Mouse (Mus musculus) stomach, embryonic 14.5 days (tissue): ENCODE data around the gene Glyctk. TPM values are rescaled to one million over a fixed set of nuclear protein-coding genes. Genes with fewer than 3 reads are reported as not detected.

Experiments
- ATAC-seq: fragments of 200-750 bp; cut with Nextera tagmentation; 2 replicates; pipeline ENCODE4 v1.8.0; 2017; ENCODE audit warnings: low read depth, moderate TSS enrichment; ENCODE audit not compliant: insufficient number of reproducible peaks, insufficient read depth, low FRiP score
- H3K27ac ChIP-seq: fragments of 300-500 bp; sonication (generic); 2 replicates; pipeline ENCODE4 v1.5.1; 2014; ENCODE audit warnings: mild to moderate bottlenecking, low read length, moderate library complexity, mixed read lengths
- H3K27me3 ChIP-seq: fragments of 300-500 bp; sonication (generic); 2 replicates; pipeline ENCODE4 v1.6.1; 2014; ENCODE audit warnings: low read length, control low read depth, mixed read lengths; ENCODE audit not compliant: control insufficient read depth, insufficient read depth
- H3K36me3 ChIP-seq: fragments of 300-500 bp; sonication (generic); 2 replicates; pipeline ENCODE4 v1.6.1; 2014; ENCODE audit warnings: mild to moderate bottlenecking, control low read depth, low read length, moderate library complexity, mixed read lengths; ENCODE audit not compliant: control insufficient read depth, insufficient read depth
- H3K4me1 ChIP-seq: fragments of 300-500 bp; sonication (generic); 2 replicates; pipeline ENCODE4 v1.6.1; 2014; ENCODE audit warnings: low read length, control low read depth, mixed read lengths; ENCODE audit not compliant: control insufficient read depth, insufficient read depth
- H3K4me2 ChIP-seq: fragments of 300-500 bp; sonication (generic); replicated peaks from 2 replicates; pipeline ENCODE4 v1.6.1; 2014; ENCODE audit warnings: low read depth, low read length, control low read depth
- H3K4me3 ChIP-seq: fragments of 300-500 bp; sonication (generic); 2 replicates; pipeline ENCODE4 v1.5.1; 2014; ENCODE audit warnings: low read depth, low read length, control low read depth
- H3K9ac ChIP-seq: fragments of 300-500 bp; sonication (generic); replicated peaks from 2 replicates; pipeline ENCODE4 v1.6.1; 2014; ENCODE audit warnings: low read depth, mild to moderate bottlenecking, control low read depth, low read length, moderate library complexity, mixed read lengths
- H3K9me3 ChIP-seq: fragments of 300-500 bp; sonication (generic); 2 replicates; pipeline ENCODE4 v1.6.1; 2016; ENCODE audit warnings: low read depth, low read length, control low read depth; ENCODE audit not compliant: control insufficient read depth
- WGBS: fragments of 180-500 bp; shearing (Covaris S2); extraction: QIAGEN DNeasy Blood & Tissue Kit; methylation state at CpG from one replicate; pipeline ENCODE4 v1.1.7; 2014; 5-methylcytosine and 5-hydroxymethylcytosine counted together
- polyA plus RNA-seq: library from polyadenylated mRNA; unstranded; fragments of >200 nt; fragmentation: Nextera tagmentation; extraction: Ambion mirVana; gene quantifications from 2 replicates; pipeline ENCODE4 v1.2.1, GENCODE M21; 2014

The Glyctk gene
- polyA plus RNA-seq, 1 experiment from 2014 or later = 1.2 TPM

- 4% methylated on average over 10 of the region's 10 CpGs for WGBS
- ATAC-seq = peak; percentile 7; the same call in 1 of the 2 replicates
- no peaks in the 10 kb centered on the region for H3K27me3 ChIP-seq
Observed at GRCm38 (mm10) chr9:106147851-106148431, 10.0 kb downstream of the Glyctk start.

GRCm38 (mm10) chr9:106147281-106147680 lies 10.7 kb downstream of the Glyctk start:
- no peak for ATAC-seq
- no peaks in the 10 kb centered on the region for H3K9me3 ChIP-seq
- no peak overlapping the region for H3K9ac ChIP-seq
- no peak overlapping the region for H3K4me2 ChIP-seq
- WGBS = 31% methylated on average over 5 of the region's 5 CpGs
- no peak overlapping the region for H3K27ac ChIP-seq
- no peaks in the 10 kb centered on the region for H3K27me3 ChIP-seq
- no peaks in the 10 kb centered on the region for H3K36me3 ChIP-seq
- peaks cover 11% of the 10 kb centered on the region; the same call in 1 of the 2 replicates for H3K4me1 ChIP-seq
- no peak overlapping the region for H3K4me3 ChIP-seq

More at GRCm38 (mm10) chr9:106147851-106148431, 10.0 kb downstream of the Glyctk start:
- Histone ChIP-seq H3K27ac (no peak overlapping the region), H3K9ac (no peak overlapping the region), H3K4me2 (peak overlapping the region; percentile 73), H3K36me3 (no peaks in the 10 kb centered on the region), H3K4me3 (peak overlapping the region; percentile 37), H3K9me3 (no peaks in the 10 kb centered on the region), H3K4me1 (peaks cover 11% of the 10 kb centered on the region; the same call in 1 of the 2 replicates)

- Histone ChIP-seq H3K9ac (no peak overlapping the region), H3K27ac (no peak overlapping the region), H3K36me3 (no peaks in the 10 kb centered on the region), H3K27me3 (no peaks in the 10 kb centered on the region), H3K4me3 (no peak overlapping the region), H3K4me1 (peaks cover 11% of the 10 kb centered on the region; the same call in 1 of the 2 replicates), H3K9me3 (no peaks in the 10 kb centered on the region), H3K4me2 (no peak overlapping the region)
- ATAC-seq = no peak
- 89% methylated on average over 2 of the region's 2 CpGs for WGBS
Observed at GRCm38 (mm10) chr9:106145582-106145981, 12.4 kb downstream of the Glyctk start.

GRCm38 (mm10) chr9:106144176-106144575 lies 13.8 kb downstream of the Glyctk start:
- 83% methylated on average over 7 of the region's 7 CpGs for WGBS

GRCm38 (mm10) chr9:106141955-106142354 lies 16.0 kb downstream of the Glyctk start:
- H3K27ac ChIP-seq = no peak overlapping the region
- 87% methylated on average over 12 of the region's 12 CpGs for WGBS
- H3K36me3 ChIP-seq = no peaks in the 10 kb centered on the region
- H3K4me3 ChIP-seq = no peak overlapping the region
- H3K4me2 ChIP-seq = no peak overlapping the region
- no peaks in the 10 kb centered on the region for H3K9me3 ChIP-seq
- H3K27me3 ChIP-seq = no peaks in the 10 kb centered on the region
- no peak overlapping the region for H3K9ac ChIP-seq
- no peaks in the 10 kb centered on the region for H3K4me1 ChIP-seq
- no peak for ATAC-seq

More at GRCm38 (mm10) chr9:106144176-106144575, 13.8 kb downstream of the Glyctk start:
- ATAC-seq = no peak
- Histone ChIP-seq H3K27ac (no peak overlapping the region), H3K27me3 (no peaks in the 10 kb centered on the region), H3K4me2 (no peak overlapping the region), H3K36me3 (no peaks in the 10 kb centered on the region), H3K4me1 (peaks cover 11% of the 10 kb centered on the region; the same call in 1 of the 2 replicates), H3K4me3 (no peak overlapping the region), H3K9me3 (no peaks in the 10 kb centered on the region), H3K9ac (no peak overlapping the region)

GRCm38 (mm10) chr9:106139763-106140162 lies 18.2 kb downstream of the Glyctk start:
- H3K9ac ChIP-seq = no peak overlapping the region
- H3K4me3 ChIP-seq = no peak overlapping the region
- no peak overlapping the region for H3K4me2 ChIP-seq
- peak; percentile 67 for ATAC-seq
- H3K36me3 ChIP-seq = no peaks in the 10 kb centered on the region
- no peak overlapping the region for H3K27ac ChIP-seq
- no peaks in the 10 kb centered on the region for H3K27me3 ChIP-seq
- H3K9me3 ChIP-seq = no peaks in the 10 kb centered on the region
- 65% methylated on average over 10 of the region's 10 CpGs for WGBS
- H3K4me1 ChIP-seq = no peaks in the 10 kb centered on the region

GRCm38 (mm10) chr9:106137671-106138216 lies 20.2 kb downstream of the Glyctk start:
- no peak overlapping the region for H3K27ac ChIP-seq
- no peaks in the 10 kb centered on the region for H3K9me3 ChIP-seq
- no peaks in the 10 kb centered on the region for H3K4me1 ChIP-seq
- no peak for ATAC-seq
- 68% methylated on average over 10 of the region's 10 CpGs for WGBS
- H3K27me3 ChIP-seq = no peaks in the 10 kb centered on the region
- no peaks in the 10 kb centered on the region for H3K36me3 ChIP-seq
- H3K4me3 ChIP-seq = no peak overlapping the region
- no peak overlapping the region for H3K9ac ChIP-seq
- no peak overlapping the region for H3K4me2 ChIP-seq

GRCm38 (mm10) chr9:106130250-106130649 lies 27.7 kb downstream of the Glyctk start:
- no peak overlapping the region for H3K4me3 ChIP-seq
- H3K27ac ChIP-seq = no peak overlapping the region
- no peaks in the 10 kb centered on the region for H3K27me3 ChIP-seq
- no peak overlapping the region for H3K4me2 ChIP-seq
- H3K36me3 ChIP-seq = no peaks in the 10 kb centered on the region
- H3K4me1 ChIP-seq = no peaks in the 10 kb centered on the region
- no peak for ATAC-seq
- no peak overlapping the region for H3K9ac ChIP-seq
- H3K9me3 ChIP-seq = no peaks in the 10 kb centered on the region
- 77% methylated on average over 7 of the region's 7 CpGs for WGBS
